In the genomic region with DNA sequence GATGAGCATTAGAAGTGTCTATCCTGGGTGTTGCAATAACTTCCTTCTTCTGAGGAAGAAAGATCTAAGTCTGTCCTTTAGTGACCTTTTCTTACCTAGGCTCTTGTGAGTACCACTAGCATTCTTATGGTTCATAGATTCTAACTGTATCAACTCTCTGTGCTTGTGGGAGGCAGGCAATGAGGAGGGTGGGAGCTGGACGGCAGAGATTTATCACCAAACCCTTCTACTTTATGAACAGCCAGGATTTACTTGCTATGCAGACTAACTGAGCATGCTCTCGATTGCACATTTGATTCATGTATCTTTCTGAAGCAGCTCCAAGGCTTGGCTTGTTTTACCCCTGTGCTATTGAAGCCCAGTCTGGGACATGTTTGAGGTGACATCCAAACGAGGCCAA, we compare ENCODE assay signal across 27 mouse cellular contexts.
"Had no signal": no experiment of that assay in that cellular context is flagged by ENCODE, and none has a peak within 500 bp of the region (broad histone marks: within the 10 kb centered on the region; RNA-seq: fewer than 3 reads in every experiment).

No protein-coding gene starts in this region.

- H3K27ac ChIP-seq: gastrocnemius, adult 2 months; heart, embryonic 10.5 days; hindbrain, embryonic 10.5 days; hindbrain, embryonic 12.5 days; hindbrain, embryonic 14.5 days; intestine, embryonic 15.5 days; layer of hippocampus, adult 2 months; left cerebral cortex, adult 2 months; limb, embryonic 10.5 days; limb, embryonic 12.5 days; liver, embryonic 13.5 days; liver, embryonic 15.5 days had no signal

- H3K27me3 ChIP-seq: heart, embryonic 12.5 days; hindbrain, embryonic 12.5 days; limb, embryonic 12.5 days; liver, embryonic 13.5 days; liver, embryonic 15.5 days had no signal

- ATAC-seq: hindbrain, embryonic 16.5 days; inflammation-experienced regulatory T-cells, adult 6 months; intestine, embryonic 15.5 days; intestine, postnatal 0 days; liver, postnatal 0 days had no signal

- H3K36me3 ChIP-seq: heart, embryonic 10.5 days; heart, embryonic 12.5 days; hindbrain, embryonic 10.5 days; hindbrain, embryonic 12.5 days; intestine, embryonic 15.5 days; limb, embryonic 10.5 days; limb, embryonic 12.5 days; liver, embryonic 13.5 days; liver, embryonic 15.5 days had no signal

- H3K4me2 ChIP-seq: heart, embryonic 12.5 days; hindbrain, embryonic 12.5 days; hindbrain, embryonic 14.5 days; intestine, embryonic 15.5 days; limb, embryonic 12.5 days; liver, embryonic 11.5 days; liver, embryonic 13.5 days; liver, embryonic 15.5 days had no signal

- H3K9me3 ChIP-seq: heart, embryonic 10.5 days; heart, embryonic 12.5 days; hindbrain, embryonic 10.5 days; hindbrain, embryonic 12.5 days; intestine, embryonic 15.5 days; limb, embryonic 10.5 days; limb, embryonic 12.5 days; liver, embryonic 13.5 days; liver, embryonic 15.5 days had no signal

- DNase-seq: gastrocnemius, adult 2 months; gastrocnemius, postnatal 10 days; gastrocnemius, postnatal 25 days; heart, adult 18-20 months; heart, postnatal 10 days; heart, postnatal 4 days; kidney, adult 18-20 months; kidney, postnatal 14 days; kidney, postnatal 4 days; liver; liver, embryonic 13.5 days; liver, postnatal 0 days had no signal

- H3K4me1 ChIP-seq: heart, embryonic 12.5 days; hindbrain, embryonic 12.5 days; intestine, embryonic 15.5 days; limb, embryonic 10.5 days; liver, embryonic 13.5 days; liver, embryonic 15.5 days had no signal

- H3K9ac ChIP-seq: heart, embryonic 12.5 days; hindbrain, embryonic 12.5 days; hindbrain, embryonic 14.5 days; intestine, embryonic 15.5 days; limb, embryonic 12.5 days; liver, embryonic 13.5 days; liver, embryonic 15.5 days; liver, postnatal 0 days had no signal

- H3K4me3 ChIP-seq: gastrocnemius, adult 2 months; heart, embryonic 10.5 days; heart, embryonic 12.5 days; hindbrain, embryonic 10.5 days; hindbrain, embryonic 12.5 days; intestine, embryonic 15.5 days; layer of hippocampus, adult 2 months; left cerebral cortex, adult 2 months; limb, embryonic 10.5 days; limb, embryonic 12.5 days; liver, embryonic 13.5 days; liver, embryonic 15.5 days had no signal
